Mouse (Mus musculus): ENCODE results near the gene Ctnna2.

DNA sequence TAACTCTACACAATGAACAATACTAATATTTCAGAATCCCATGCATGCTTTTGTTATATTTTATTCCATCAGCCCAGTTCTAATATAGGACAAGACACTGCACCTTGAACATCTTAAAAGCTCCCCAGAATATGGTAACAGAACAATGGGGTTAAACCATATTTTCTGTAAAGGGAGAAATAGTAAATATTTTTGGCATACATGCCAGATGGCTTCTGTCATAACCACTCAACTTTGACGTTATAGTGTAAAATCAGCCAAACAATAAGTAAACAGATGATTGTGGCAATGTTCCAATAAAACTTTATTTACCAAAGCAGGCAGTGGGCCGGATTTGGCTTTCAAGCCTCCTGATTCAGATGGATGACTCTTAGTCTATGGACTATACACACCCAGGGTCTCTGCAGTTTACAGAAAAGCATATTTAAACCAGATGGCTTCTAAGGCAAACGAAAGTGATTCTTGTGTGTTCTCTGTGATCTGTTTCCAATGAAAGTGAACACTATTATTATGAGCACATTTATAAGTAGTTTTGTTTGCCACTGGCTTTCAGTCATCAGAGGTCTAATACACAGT is 557.8 kb downstream of the Ctnna2 start:
- TF ChIP-seq CTCF (IDR thresholded peaks at IDR 0.05; ENCODE audit: low read depth, low read length) (no peak), POLR2A (IDR thresholded peaks at IDR 0.05; ENCODE audit: extremely low read depth, insufficient read depth, low read length) (no peak)
